Mouse (Mus musculus): ENCODE data around the gene Rufy2. TPM values are rescaled to one million over a fixed set of nuclear protein-coding genes. Genes with fewer than 3 reads are reported as not detected.
"Not testable (repeated sequence)": the region's sequence is repeated elsewhere in the genome, so short reads cannot be mapped to it uniquely, and the experiment has no call there.

The Rufy2 gene
- total RNA-seq, 2 experiments from 2014 or later, result 26.0 to 32.5 TPM

DNA sequence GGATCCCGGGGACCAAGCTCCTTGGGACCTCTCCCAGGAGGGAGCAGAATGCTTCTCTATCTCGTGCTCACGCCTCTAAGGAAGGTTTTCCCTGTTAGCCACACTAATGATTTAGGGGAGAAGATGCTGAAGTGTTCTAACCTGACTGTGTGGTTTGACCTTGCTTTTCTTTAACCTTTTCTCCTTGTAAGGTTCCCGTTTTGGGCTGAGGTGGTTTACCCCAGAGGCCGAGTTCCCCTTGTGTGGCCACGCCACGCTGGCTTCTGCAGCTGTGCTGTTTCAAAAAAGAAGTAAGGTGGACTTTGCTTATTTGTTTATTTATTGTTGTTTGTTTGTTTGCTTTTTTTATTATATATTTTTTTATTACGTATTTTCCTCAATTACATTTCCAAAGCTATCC, 67.7 kb downstream of the Rufy2 start:
- DNase-seq (ENCODE audit: low spot score in 2 of 2), result no peak

- no peak for DNase-seq (ENCODE audit: low spot score in 2 of 2)
Measured at GRCm38 (mm10) chr10:63049106-63049505, 69.1 kb downstream of the Rufy2 start.

DNA sequence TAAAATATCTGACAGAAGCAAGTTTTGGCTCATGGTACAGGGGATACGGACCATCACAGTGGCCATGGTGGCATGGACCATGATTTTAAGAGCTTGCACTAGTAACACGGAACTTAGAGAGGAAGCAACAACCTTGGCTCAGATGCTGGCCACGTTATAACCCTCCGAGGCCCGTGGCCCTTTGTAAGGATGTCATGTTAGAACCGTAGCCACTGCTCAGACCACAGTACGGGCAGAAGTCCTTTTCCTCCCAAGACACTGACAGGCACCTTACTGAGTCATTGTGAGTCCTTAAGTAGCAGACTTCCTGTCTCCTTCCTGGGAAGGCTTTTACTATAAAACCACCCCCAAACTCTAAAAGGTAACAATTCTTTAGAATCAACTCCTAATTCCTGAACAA, 71.2 kb downstream of the Rufy2 start:
- DNase-seq (ENCODE audit: low spot score in 2 of 2), result no peak

DNA sequence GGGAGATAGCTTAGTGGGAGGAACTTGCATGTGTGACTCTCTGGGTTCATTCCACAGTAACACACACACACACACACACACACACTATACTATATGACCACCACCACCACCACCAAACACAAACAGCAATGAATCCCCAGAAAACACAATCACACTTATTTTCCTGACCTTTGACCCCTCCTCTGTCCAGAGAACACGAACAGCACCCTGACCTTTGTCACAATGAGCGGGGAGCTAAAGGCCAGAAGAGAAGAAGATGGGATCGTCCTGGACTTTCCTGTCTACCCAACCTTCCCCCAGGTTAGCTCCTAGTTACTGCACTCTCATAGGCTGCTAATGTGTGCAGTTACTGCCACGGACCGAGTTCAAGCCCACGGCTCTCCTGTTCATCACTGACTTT, 72.0 kb downstream of the Rufy2 start:
- DNase-seq (ENCODE audit: low spot score in 2 of 2), result no peak

DNA sequence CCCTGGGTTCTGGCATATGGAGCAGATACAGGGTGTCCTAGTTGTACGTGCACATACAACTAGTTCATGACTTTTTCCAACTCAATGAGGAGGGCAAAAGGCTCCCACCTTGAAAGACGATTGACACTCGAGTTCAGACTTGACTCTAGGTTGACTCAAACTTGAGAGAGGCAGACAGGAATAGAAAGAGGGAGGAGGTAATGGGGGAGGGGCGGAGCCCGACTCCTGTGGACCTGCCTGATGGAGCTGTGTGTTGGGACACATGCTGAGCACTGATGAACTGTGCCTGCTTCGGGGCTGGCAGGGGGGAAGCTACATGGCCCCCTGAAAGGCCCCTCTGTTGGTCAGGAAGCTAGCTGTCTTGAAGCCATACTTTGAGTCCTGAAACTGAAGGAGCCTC, 73.0 kb downstream of the Rufy2 start:
- no peak for DNase-seq (ENCODE audit: low spot score in 2 of 2)

- not testable (repeated sequence) for DNase-seq (ENCODE audit: low spot score in 2 of 2)
Measured at GRCm38 (mm10) chr10:63054071-63054470, 74.0 kb downstream of the Rufy2 start.

DNA sequence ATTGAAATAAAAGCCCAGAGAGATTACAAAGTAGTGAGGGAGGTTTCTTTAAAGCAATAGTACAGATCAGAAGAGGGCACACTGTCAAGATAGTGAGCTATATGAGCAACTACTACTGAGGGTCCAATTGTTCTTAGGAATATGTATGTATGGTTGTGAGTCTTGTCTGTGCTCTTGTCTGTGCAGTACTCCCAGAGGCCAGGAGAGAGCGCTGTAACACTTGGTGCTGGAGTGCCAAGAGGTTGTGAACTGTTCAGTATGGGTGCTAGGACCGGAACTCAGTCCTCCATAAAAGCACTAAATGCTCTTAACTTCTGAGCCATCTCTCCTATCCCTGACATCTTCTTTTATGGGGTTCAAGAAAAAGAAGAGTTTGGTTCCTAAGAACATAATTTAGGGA, 74.6 kb downstream of the Rufy2 start:
- DNase-seq (ENCODE audit: low spot score in 2 of 2), result no peak

- no peak for DNase-seq (ENCODE audit: low spot score in 2 of 2)
Measured at GRCm38 (mm10) chr10:63056966-63057750, 77.1 kb downstream of the Rufy2 start.

DNA sequence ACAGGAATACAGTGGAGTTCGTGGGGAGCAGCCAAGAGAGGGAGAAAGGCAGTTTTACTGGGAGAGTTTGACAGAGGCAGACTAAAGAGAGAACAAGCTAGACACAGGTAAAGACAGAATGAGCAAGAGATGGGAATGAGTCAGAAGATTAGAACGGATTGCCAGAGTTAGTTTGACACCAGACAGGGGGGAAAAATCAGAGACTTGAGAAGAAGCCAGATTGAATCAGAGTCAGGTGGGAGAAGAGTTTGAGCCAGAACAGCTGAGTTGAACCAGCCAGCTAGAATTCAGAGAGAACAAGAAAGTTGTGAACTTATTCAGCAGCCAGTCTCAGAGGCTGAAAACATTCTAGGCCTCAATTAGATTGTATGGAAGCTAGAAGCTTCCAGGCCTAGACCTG, 79.8 kb downstream of the Rufy2 start, which contains the start of gene Pbld1:
Gene Pbld1 (plus strand): TSS at position 301 of the 400 bp plus-strand sequence.
- no peak for DNase-seq (ENCODE audit: low spot score in 2 of 2)

GRCm38 (mm10) chr10:63060406-63060805, 80.4 kb downstream of the Rufy2 start:
- no peak for DNase-seq (ENCODE audit: low spot score in 2 of 2)

GRCm38 (mm10) chr10:63061266-63061665, 81.2 kb downstream of the Rufy2 start:
- no peak for DNase-seq (ENCODE audit: low spot score in 2 of 2)

DNA sequence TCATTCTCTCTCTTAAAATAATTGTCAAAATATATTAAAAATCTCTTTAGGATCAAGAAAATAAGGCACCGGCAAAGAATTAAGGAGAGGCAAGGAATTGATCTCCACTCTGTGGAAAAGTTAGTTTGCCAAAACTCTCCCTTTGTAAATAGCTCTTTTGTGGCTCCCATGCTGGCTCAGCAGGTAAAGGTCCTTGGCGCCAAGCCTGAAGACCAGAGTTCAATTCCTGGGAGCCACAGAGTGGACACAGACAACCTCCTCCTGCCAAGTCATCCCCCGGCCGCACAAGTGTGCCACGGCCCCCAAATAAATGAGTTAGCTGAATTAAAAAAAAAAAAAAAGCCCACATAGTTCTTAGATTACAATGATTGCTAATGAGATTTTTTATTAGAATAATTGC, 82.7 kb downstream of the Rufy2 start:
- DNase-seq (ENCODE audit: low spot score in 2 of 2), result no peak

- no peak for DNase-seq (ENCODE audit: low spot score in 2 of 2)
Measured at GRCm38 (mm10) chr10:63063365-63063764, 83.3 kb downstream of the Rufy2 start.

- no peak for DNase-seq (ENCODE audit: low spot score in 2 of 2)
Measured at GRCm38 (mm10) chr10:63064516-63064915, 84.5 kb downstream of the Rufy2 start.

DNA sequence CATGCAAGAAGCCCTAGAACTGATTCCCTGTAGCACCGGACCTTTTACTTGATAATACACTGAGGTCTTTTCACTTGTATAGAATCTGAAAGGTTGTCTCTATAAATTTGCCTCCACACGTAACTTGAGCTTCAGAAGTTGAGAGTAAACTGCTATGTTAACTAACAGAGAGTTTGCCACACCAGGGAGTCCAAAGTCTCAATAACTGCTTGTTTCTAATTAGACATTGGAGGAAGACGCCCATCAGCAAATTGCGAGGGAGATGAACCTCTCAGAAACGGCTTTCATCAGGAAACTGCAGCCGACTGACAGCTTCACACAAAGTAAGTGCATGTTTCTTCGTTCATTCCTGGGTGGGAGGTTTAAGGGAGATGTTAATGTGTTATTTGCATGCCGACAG, 85.5 kb downstream of the Rufy2 start:
- DNase-seq (ENCODE audit: low spot score in 2 of 2), result no peak

DNA sequence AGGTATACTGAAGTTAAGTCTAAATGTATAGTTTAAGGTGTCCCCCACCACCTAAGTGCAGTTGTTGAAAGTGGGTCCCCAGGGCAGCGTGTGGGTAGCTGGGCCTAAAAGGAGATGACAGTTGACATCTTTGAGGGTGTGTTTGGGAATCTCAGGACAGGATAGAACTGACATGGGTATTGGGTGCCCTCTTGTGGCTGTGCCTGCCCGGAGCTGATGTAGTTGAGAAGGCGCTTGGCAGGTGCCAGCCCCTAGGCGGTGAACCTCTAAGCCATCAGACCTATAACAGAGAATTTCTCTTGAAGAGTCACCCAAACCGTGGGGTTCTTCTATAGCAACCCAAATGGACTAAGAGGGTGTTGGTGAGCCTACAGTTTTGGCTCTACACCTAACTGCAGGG, 86.0 kb downstream of the Rufy2 start:
- DNase-seq (ENCODE audit: low spot score in 2 of 2), result peak; percentile 56 to 60

Other genes with a start within 250 kb of the Rufy2 start
- 10 to 100 TPM; 89.8 to 93.2 TPM for gene Ccar1, start 187.9 kb upstream of the Rufy2 start, total RNA-seq (2021)
- gene Tet1, start 71.2 kb upstream of the Rufy2 start, total RNA-seq (2021), result 10 to 100 TPM; 19.1 to 19.6 TPM
- 10 to 100 TPM; 34.3 to 36.6 TPM for gene Slc25a16, start 59.6 kb upstream of the Rufy2 start, total RNA-seq (2021)
- gene Dna2, start 33.2 kb upstream of the Rufy2 start, total RNA-seq (2021), result 10 to 100 TPM in 1 of 2 experiments, 1 to 10 TPM in 1; 9.5 to 11.8 TPM
- 10 to 100 TPM; 64.9 to 75.4 TPM for gene Hnrnph3, start 44.0 kb downstream of the Rufy2 start, total RNA-seq (2021)
- 1 to 10 TPM; 4.9 to 8.0 TPM for gene Pbld2, start 44.1 kb downstream of the Rufy2 start, total RNA-seq (2021)
- gene Pbld1, start 79.9 kb downstream of the Rufy2 start, total RNA-seq (2021), result 1 to 10 TPM; 5.7 to 7.1 TPM
- gene Atoh7, start 119.4 kb downstream of the Rufy2 start, total RNA-seq (2021), result not detected
- 1 to 10 TPM; 1.9 to 5.7 TPM for gene Mypn, start 223.7 kb downstream of the Rufy2 start, total RNA-seq (2021)